Mouse (Mus musculus) midbrain, embryonic 12.5 days (tissue): ENCODE data around the gene Tmem54. TPM values are rescaled to one million over a fixed set of nuclear protein-coding genes. Genes with fewer than 3 reads are reported as not detected.

ENCODE experiments used
- ATAC-seq: fragments of 200-750 bp; cut with Nextera tagmentation; 2 replicates; pipeline ENCODE4 v1.8.0; 2017; ENCODE audit warnings: low read depth, moderate TSS enrichment, moderate library complexity; ENCODE audit not compliant: low FRiP score
- H3K27ac ChIP-seq: fragments of 300-500 bp; sonication (generic); replicated peaks from 2 replicates; pipeline ENCODE4 v1.5.1; 2016; ENCODE audit warnings: mild to moderate bottlenecking
- H3K27me3 ChIP-seq: fragments of 300-500 bp; sonication (generic); 2 replicates; pipeline ENCODE4 v1.6.1; 2016; ENCODE audit warnings: mild to moderate bottlenecking
- H3K36me3 ChIP-seq: fragments of 300-500 bp; sonication (generic); 2 replicates; pipeline ENCODE4 v1.6.1; 2016
- H3K4me1 ChIP-seq: fragments of 300-500 bp; sonication (generic); 2 replicates; pipeline ENCODE4 v1.6.1; 2016
- H3K4me2 ChIP-seq: fragments of 300-500 bp; sonication (generic); replicated peaks from 2 replicates; pipeline ENCODE4 v1.6.1; 2016; ENCODE audit warnings: mild to moderate bottlenecking, moderate library complexity
- H3K4me3 ChIP-seq: fragments of 300-500 bp; sonication (generic); 2 replicates; pipeline ENCODE4 v1.5.1; 2016; ENCODE audit warnings: mild to moderate bottlenecking
- H3K9ac ChIP-seq: fragments of 300-500 bp; sonication (generic); replicated peaks from 2 replicates; pipeline ENCODE4 v1.6.1; 2016; ENCODE audit warnings: mild to moderate bottlenecking, moderate library complexity
- H3K9me3 ChIP-seq: fragments of 300-500 bp; sonication (generic); 2 replicates; pipeline ENCODE4 v1.6.1; 2016; ENCODE audit warnings: mild to moderate bottlenecking
- WGBS: fragments of 180-500 bp; shearing (Covaris S2); methylation state at CpG from one replicate; pipeline ENCODE4 v1.1.7; 2016; 5-methylcytosine and 5-hydroxymethylcytosine counted together
- polyA plus RNA-seq: library from polyadenylated mRNA; unstranded; fragments of >200 nt; fragmentation: Nextera tagmentation; extraction: Ambion mirVana; gene quantifications from 2 replicates; pipeline ENCODE4 v1.2.1, GENCODE M21; 2016

Gene Tmem54
- polyA plus RNA-seq, 1 experiment from 2014 or later, result 0.51 TPM

GRCm38 (mm10) chr4:129122107-129122506, 16.8 kb downstream of the Tmem54 start:
- Histone ChIP-seq H3K36me3 (no peaks in the 10 kb centered on the region), H3K9ac (no peak overlapping the region), H3K4me3 (no peak overlapping the region), H3K4me2 (peak overlapping the region; percentile 75; the same call in 1 of the 2 replicates), H3K27ac (no peak overlapping the region), H3K4me1 (peaks cover 35% of the 10 kb centered on the region), H3K27me3 (peaks cover 87% of the 10 kb centered on the region), H3K9me3 (no peaks in the 10 kb centered on the region)
- WGBS, result 46% methylated on average over 9 of the region's 9 CpGs
- ATAC-seq, result no peak

DNA sequence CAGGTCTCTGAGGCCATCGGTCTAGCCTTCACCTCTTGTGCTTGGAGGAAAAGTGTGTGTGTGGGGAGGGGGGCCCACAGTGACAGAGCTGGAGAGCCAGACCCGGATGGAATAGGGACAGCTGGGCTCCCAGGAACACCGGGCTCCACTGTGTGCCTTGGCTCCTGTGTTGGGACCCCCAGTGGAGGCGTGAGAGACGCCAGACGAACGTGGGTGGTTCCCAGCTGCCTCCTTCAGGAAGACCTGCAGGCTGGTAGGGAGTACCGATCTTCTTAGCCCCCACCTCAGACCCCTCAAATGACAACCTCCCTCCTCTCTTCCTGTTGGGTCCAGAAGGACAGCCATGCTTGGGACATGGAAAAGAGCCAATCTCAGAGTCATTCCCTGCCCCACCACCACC, 17.4 kb downstream of the Tmem54 start:
- Histone ChIP-seq H3K4me2 (no peak overlapping the region), H3K4me3 (no peak overlapping the region), H3K27me3 (peaks cover 85% of the 10 kb centered on the region), H3K9me3 (no peaks in the 10 kb centered on the region), H3K36me3 (no peaks in the 10 kb centered on the region), H3K4me1 (peaks cover 35% of the 10 kb centered on the region), H3K9ac (no peak overlapping the region), H3K27ac (no peak overlapping the region)
- no peak for ATAC-seq
- 33% methylated on average over 8 of the region's 8 CpGs for WGBS

- ATAC-seq, result peak; percentile 39
- Histone ChIP-seq H3K4me2 (peak overlapping the region; percentile 47), H3K4me3 (no peak overlapping the region), H3K9ac (no peak overlapping the region), H3K27me3 (peaks cover 76% of the 10 kb centered on the region), H3K9me3 (no peaks in the 10 kb centered on the region), H3K36me3 (no peaks in the 10 kb centered on the region), H3K27ac (no peak overlapping the region), H3K4me1 (peaks cover 53% of the 10 kb centered on the region)
- 8% methylated on average over 13 of the region's 13 CpGs for WGBS
Observed at GRCm38 (mm10) chr4:129124652-129125146, 19.4 kb downstream of the Tmem54 start.

DNA sequence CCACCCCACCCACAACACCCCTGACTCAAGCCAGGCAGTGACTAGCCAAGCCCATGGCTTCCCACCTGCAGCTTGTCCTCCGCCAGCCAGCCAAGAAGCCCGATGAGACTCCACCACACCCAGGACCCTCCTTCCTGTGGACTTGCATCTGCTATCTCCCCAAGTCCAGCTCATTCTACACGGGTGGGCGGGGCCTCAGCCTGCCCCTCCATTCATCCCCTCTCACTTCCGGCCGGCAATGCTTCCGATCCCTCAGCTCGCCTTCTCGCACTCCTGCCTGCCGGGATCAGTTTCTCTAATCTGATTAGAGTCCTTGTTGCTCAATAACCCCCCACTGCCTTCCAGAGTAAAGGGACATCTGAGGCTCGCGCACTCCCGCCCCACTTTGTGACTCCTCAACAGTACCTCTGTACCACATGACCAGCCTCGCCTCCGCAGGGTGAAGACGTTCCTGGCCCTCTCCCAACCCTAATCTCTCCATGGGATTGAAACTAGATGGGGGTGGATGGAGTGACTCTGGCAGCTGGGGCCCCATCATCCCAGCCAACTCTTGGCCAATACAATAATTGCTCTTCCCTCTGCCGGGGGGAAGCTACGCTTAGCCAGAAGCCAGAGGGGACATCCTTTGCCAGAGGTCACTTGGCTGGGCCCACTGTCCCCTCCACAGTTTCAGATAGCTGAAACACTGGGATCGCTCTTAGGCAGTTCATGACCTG, 20.5 kb downstream of the Tmem54 start:
- no peak for ATAC-seq
- H3K4me2 ChIP-seq, result peak overlapping the region; percentile 47
- H3K36me3 ChIP-seq, result no peaks in the 10 kb centered on the region
- H3K9me3 ChIP-seq, result no peaks in the 10 kb centered on the region
- H3K4me1 ChIP-seq, result peaks cover 60% of the 10 kb centered on the region
- peak overlapping the region; percentile 15; the same call in 1 of the 2 replicates for H3K9ac ChIP-seq
- peaks cover 69% of the 10 kb centered on the region for H3K27me3 ChIP-seq
- H3K27ac ChIP-seq, result no peak overlapping the region
- WGBS, result 11% methylated on average over 19 of the region's 19 CpGs
- H3K4me3 ChIP-seq, result peak overlapping the region; percentile 26

DNA sequence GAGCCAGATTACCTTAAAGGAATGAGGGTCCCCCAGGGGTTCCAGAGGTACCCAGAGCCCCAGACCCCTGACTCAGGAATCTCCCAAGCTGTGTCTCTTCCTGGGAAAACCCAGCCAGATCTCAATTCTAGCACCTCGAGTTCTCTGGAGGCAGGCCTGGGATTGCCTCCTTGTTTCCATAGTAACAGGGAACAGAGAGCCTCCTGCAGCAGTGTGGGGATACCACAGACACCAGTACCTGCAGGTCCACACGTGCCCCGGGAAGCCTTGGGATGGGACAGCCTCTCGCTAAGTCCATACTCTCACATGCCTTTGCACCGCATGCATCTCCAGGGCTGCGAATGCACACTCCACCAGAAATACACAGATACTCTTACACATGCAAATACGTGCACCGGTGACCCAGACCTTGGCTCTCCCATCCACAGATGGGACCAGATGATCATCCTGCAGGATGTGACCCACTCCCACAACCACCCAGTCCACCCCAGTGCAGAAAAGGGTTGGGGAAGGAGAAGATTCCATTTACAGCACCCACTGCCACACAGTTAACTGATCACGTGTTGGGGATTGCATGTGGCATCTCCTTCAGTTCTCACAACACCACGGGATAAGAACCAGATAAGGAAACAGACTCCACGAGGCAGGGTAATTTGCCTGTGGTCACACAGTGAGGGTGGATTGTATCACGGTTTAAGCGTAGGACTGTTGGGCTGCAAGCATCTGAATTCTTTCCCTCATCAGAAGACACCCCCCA, 23.4 kb downstream of the Tmem54 start:
- H3K4me2 ChIP-seq, result no peak overlapping the region
- H3K9me3 ChIP-seq, result no peaks in the 10 kb centered on the region
- peaks cover 50% of the 10 kb centered on the region for H3K4me1 ChIP-seq
- H3K4me3 ChIP-seq, result no peak overlapping the region
- no peak overlapping the region for H3K27ac ChIP-seq
- no peak overlapping the region for H3K9ac ChIP-seq
- no peak for ATAC-seq
- WGBS, result 67% methylated on average over 13 of the region's 13 CpGs
- H3K36me3 ChIP-seq, result no peaks in the 10 kb centered on the region
- H3K27me3 ChIP-seq, result peaks cover 64% of the 10 kb centered on the region

GRCm38 (mm10) chr4:129129387-129129786, 24.0 kb downstream of the Tmem54 start:
- H3K27me3 ChIP-seq, result peaks cover 59% of the 10 kb centered on the region
- no peak overlapping the region for H3K4me3 ChIP-seq
- ATAC-seq, result no peak

DNA sequence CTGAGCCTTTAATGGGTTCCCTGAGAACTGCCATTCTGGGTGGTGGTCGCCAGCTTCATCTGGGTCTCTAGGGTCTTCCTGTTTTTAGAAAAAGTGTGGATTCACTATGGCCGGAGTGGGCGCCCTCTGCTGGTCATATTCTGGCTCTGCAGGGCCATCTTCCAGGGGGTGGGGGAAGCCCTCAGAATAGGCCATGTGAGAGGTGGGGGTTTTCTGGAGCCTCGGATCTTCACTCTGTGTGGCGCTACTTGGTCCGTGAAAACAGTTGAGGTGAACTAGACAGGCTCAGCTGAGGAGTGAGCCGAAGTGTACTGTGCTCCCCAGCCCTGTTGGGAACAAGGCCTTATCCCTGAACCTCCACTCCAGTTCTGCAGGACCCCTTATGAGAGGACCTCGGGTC, 24.8 kb downstream of the Tmem54 start:
- peak overlapping the region; percentile 25; the same call in 1 of the 2 replicates for H3K4me2 ChIP-seq

More at GRCm38 (mm10) chr4:129129387-129129786, 24.0 kb downstream of the Tmem54 start:
- H3K4me1 ChIP-seq, result peaks cover 50% of the 10 kb centered on the region
- H3K4me2 ChIP-seq, result no peak overlapping the region
- H3K27ac ChIP-seq, result no peak overlapping the region
- no peaks in the 10 kb centered on the region for H3K36me3 ChIP-seq
- no peaks in the 10 kb centered on the region for H3K9me3 ChIP-seq
- no peak overlapping the region for H3K9ac ChIP-seq
- WGBS, result 57% methylated on average over 9 of the region's 9 CpGs

DNA sequence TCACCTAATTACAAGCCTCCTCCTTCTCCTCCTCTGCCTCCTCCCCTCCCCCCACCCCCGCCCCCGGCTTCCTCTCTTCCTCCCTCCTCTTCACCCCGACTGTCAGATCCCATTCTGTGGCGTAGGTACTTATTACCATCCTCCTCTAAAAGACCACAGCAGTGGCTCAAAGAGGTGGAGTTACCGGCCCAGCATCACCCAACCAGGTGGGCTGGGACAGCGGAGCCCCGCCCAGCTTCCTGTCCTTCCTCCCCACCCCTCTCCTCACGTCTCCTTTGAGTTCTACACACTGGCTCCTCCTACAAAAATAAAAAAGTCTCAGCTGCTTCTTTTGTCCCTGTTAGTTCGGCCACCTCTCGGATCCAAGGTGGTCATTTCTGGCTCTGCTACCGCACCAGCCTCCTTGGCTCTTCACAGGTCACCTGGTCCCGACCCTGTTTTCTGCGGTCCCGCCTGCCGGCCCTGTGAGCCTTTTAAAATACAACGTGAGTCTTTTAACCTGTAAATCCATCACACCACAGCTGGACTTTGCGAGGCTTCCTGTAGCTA, 25.5 kb downstream of the Tmem54 start:
- 9% methylated on average over 16 of the region's 17 CpGs for WGBS
- Histone ChIP-seq H3K27me3 (peaks cover 53% of the 10 kb centered on the region), H3K27ac (no peak overlapping the region), H3K4me2 (peak overlapping the region; percentile 25; the same call in 1 of the 2 replicates), H3K9me3 (no peaks in the 10 kb centered on the region), H3K9ac (no peak overlapping the region), H3K4me1 (peaks cover 43% of the 10 kb centered on the region), H3K4me3 (0 out of 2 replicates have a peak overlapping the region, but pooled peaks have one; percentile 7), H3K36me3 (no peaks in the 10 kb centered on the region)
- ATAC-seq, result no peak

More for the DNA sequence above, 24.8 kb downstream of the Tmem54 start:
- ATAC-seq, result no peak
- no peaks in the 10 kb centered on the region for H3K36me3 ChIP-seq
- H3K9me3 ChIP-seq, result no peaks in the 10 kb centered on the region
- H3K4me3 ChIP-seq, result no peak overlapping the region
- H3K9ac ChIP-seq, result no peak overlapping the region
- WGBS, result 3% methylated on average over 8 of the region's 8 CpGs
- H3K27me3 ChIP-seq, result peaks cover 53% of the 10 kb centered on the region
- H3K27ac ChIP-seq, result no peak overlapping the region
- peaks cover 49% of the 10 kb centered on the region for H3K4me1 ChIP-seq

- Histone ChIP-seq H3K27me3 (peaks cover 73% of the 10 kb centered on the region), H3K9ac (no peak overlapping the region), H3K9me3 (no peaks in the 10 kb centered on the region), H3K36me3 (no peaks in the 10 kb centered on the region), H3K4me1 (peaks cover 31% of the 10 kb centered on the region), H3K4me3 (no peak overlapping the region), H3K27ac (no peak overlapping the region), H3K4me2 (peak overlapping the region; percentile 21; the same call in 1 of the 2 replicates)
- WGBS, result 10% methylated on average over 15 of the region's 15 CpGs
- no peak; the same call in 1 of the 2 replicates for ATAC-seq
Observed at GRCm38 (mm10) chr4:129134799-129135585, 29.6 kb downstream of the Tmem54 start.

DNA sequence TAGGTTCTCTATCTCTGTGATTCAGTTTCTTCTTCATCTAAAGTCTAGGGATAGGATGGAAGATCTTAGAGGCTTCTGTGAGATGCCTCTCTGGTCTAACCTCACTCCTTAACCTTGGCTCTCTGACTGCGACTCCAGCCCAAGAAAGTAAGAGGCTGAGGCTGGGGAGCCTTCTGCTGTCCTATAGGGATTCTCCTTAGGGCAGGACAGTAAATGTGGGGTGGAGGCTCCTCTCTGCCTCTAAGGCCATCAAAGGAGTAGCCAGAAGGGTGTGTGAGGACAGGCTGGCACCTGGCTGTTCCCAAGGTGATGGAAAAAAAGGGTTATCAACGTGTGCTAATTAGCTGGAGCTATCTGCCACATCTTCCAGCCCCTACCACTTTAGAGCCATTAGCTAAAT, 30.3 kb downstream of the Tmem54 start:
- Histone ChIP-seq H3K9ac (no peak overlapping the region), H3K4me3 (no peak overlapping the region)

DNA sequence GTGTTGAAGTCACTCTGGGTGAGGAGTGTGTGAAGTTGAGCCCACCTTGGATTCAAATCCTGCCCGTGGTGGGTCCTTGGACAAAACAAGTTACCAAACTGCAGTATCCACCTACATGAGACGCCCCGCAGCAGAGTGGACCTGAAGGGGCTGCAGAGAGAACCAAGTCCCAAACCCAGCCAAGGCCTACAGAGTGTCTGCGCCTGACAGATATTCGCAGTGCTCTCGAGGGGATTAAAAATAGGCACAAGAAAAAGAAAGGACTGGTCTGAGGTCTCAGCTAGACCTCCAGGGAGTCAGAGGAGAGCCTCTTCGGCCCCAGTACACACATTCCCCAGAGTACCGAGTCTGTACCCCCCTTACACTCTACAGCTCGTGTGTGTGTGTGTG, 30.8 kb downstream of the Tmem54 start:
- WGBS, result 27% methylated on average over 9 of the region's 9 CpGs
- H3K27ac ChIP-seq, result no peak overlapping the region
- no peaks in the 10 kb centered on the region for H3K9me3 ChIP-seq
- H3K36me3 ChIP-seq, result no peaks in the 10 kb centered on the region
- ATAC-seq, result no peak
- peaks cover 20% of the 10 kb centered on the region for H3K4me1 ChIP-seq
- H3K9ac ChIP-seq, result peak overlapping the region; percentile 79; the same call in 1 of the 2 replicates
- peak overlapping the region; percentile 93 for H3K4me2 ChIP-seq
- H3K27me3 ChIP-seq, result peaks cover 65% of the 10 kb centered on the region
- peak overlapping the region; percentile 61 for H3K4me3 ChIP-seq

More for the DNA sequence above, 30.3 kb downstream of the Tmem54 start:
- 56% methylated on average over 2 of the region's 2 CpGs for WGBS
- peaks cover 71% of the 10 kb centered on the region for H3K27me3 ChIP-seq
- H3K27ac ChIP-seq, result no peak overlapping the region
- H3K9me3 ChIP-seq, result no peaks in the 10 kb centered on the region
- H3K4me2 ChIP-seq, result no peak overlapping the region
- ATAC-seq, result no peak
- no peaks in the 10 kb centered on the region for H3K36me3 ChIP-seq
- H3K4me1 ChIP-seq, result peaks cover 24% of the 10 kb centered on the region
